Mouse (Mus musculus) cerebellum, adult 2 months (tissue): Measurements from ENCODE around the gene Calm5. TPM values are rescaled to one million over a fixed set of nuclear protein-coding genes. Genes with fewer than 3 reads are reported as not detected.

Experiments used
- DNase-seq, 2 experiments: peaks; one replicate each; pipeline ENCODE4 v3.0.0; 2021
- H3K27ac ChIP-seq: fragments of 200-500 bp; 2 replicates; pipeline ENCODE4 v1.5.1; 2012; ENCODE audit warnings: low read length, control low read depth, inconsistent platforms; ENCODE audit not compliant: insufficient read depth
- H3K27me3 ChIP-seq: fragments of 200-500 bp; 2 replicates; pipeline ENCODE4 v1.6.1; 2012; ENCODE audit warnings: inconsistent platforms, mild to moderate bottlenecking, low read length, moderate library complexity; ENCODE audit not compliant: control insufficient read depth, insufficient read depth
- H3K4me1 ChIP-seq: fragments of 200-500 bp; 2 replicates; pipeline ENCODE4 v1.6.1; 2011; ENCODE audit warnings: low read length; ENCODE audit not compliant: control insufficient read depth, insufficient read depth
- H3K4me3 ChIP-seq: fragments of 200-500 bp; replicated peaks from 2 replicates; pipeline ENCODE3; 2011; ENCODE audit warnings: mild to moderate bottlenecking, low read depth, low read length, control low read depth; ENCODE audit not compliant: insufficient read depth
- CTCF ChIP-seq: fragments of 200-500 bp; IDR thresholded peaks from 2 replicates; pipeline ENCODE4 v1.5.1; 2011; ENCODE audit warnings: low read depth, mild to moderate bottlenecking, control low read depth, low read length, moderate library complexity, borderline replicate concordance; ENCODE audit not compliant: insufficient read depth
- POLR2A ChIP-seq: fragments of 200-500 bp; IDR thresholded peaks from 2 replicates; pipeline ENCODE4 v1.6.1; 2011; ENCODE audit warnings: low read length, control low read depth, borderline replicate concordance; ENCODE audit not compliant: insufficient read depth
- WGBS: fragments of 180-500 bp; shearing (Covaris S2); methylation state at CpG from one replicate; pipeline ENCODE4 v1.1.7; 2018; 5-methylcytosine and 5-hydroxymethylcytosine counted together
- polyA plus RNA-seq: library from polyadenylated mRNA; depleted of rRNA; stranded (reverse); fragments of >200 nt; gene quantifications from 2 replicates; pipeline ENCODE4 v1.2.3, GENCODE M21; 2012

Gene Calm5
- polyA plus RNA-seq, 1 experiment = not detected

- Histone ChIP-seq H3K27ac (no peak overlapping the region), H3K4me1 (no peaks in the 10 kb centered on the region), H3K27me3 (no peaks in the 10 kb centered on the region), H3K4me3 (no peak overlapping the region)
- TF ChIP-seq POLR2A (no peak), CTCF (no peak)
- DNase-seq = no peak
Observed at GRCm38 (mm10) chr13:3869901-3870300, 15.9 kb downstream of the Calm5 start.

GRCm38 (mm10) chr13:3872832-3873231 is 18.9 kb downstream of the Calm5 start:
- TF ChIP-seq CTCF (no peak), POLR2A (no peak)
- no peak for DNase-seq
- no peak overlapping the region for H3K27ac ChIP-seq
- H3K4me1 ChIP-seq = no peaks in the 10 kb centered on the region
- H3K27me3 ChIP-seq = no peaks in the 10 kb centered on the region
- no peak overlapping the region for H3K4me3 ChIP-seq
- WGBS = 96% methylated on average over 4 of the region's 4 CpGs

GRCm38 (mm10) chr13:3876448-3876847 is 22.5 kb downstream of the Calm5 start:
- no peaks in the 10 kb centered on the region for H3K27me3 ChIP-seq
- no peak overlapping the region for H3K4me3 ChIP-seq
- H3K27ac ChIP-seq = no peak overlapping the region
- no peaks in the 10 kb centered on the region for H3K4me1 ChIP-seq
- no peak for DNase-seq
- WGBS = 36% methylated on average over 6 of the region's 6 CpGs
- TF ChIP-seq CTCF (no peak), POLR2A (no peak)

- Histone ChIP-seq H3K27ac (no peak overlapping the region), H3K4me3 (no peak overlapping the region), H3K4me1 (no peaks in the 10 kb centered on the region), H3K27me3 (no peaks in the 10 kb centered on the region)
- DNase-seq = no peak
- 59% methylated on average over 6 of the region's 6 CpGs for WGBS
- TF ChIP-seq CTCF (no peak), POLR2A (no peak)
Observed at GRCm38 (mm10) chr13:3877185-3877584, 23.2 kb downstream of the Calm5 start.

GRCm38 (mm10) chr13:3877679-3878220 is 23.8 kb downstream of the Calm5 start:
- DNase-seq = no peak
- H3K4me3 ChIP-seq = no peak overlapping the region
- no peaks in the 10 kb centered on the region for H3K27me3 ChIP-seq
- H3K27ac ChIP-seq = no peak overlapping the region
- no peak for TF ChIP-seq POLR2A
- no peak for TF ChIP-seq CTCF
- no peaks in the 10 kb centered on the region for H3K4me1 ChIP-seq
- 71% methylated on average over 4 of the region's 4 CpGs for WGBS

- no peak for DNase-seq
- Histone ChIP-seq H3K4me3 (no peak overlapping the region), H3K27me3 (no peaks in the 10 kb centered on the region), H3K27ac (no peak overlapping the region), H3K4me1 (no peaks in the 10 kb centered on the region)
- TF ChIP-seq CTCF (no peak), POLR2A (no peak)
- WGBS = 93% methylated on average over 7 of the region's 7 CpGs
Observed at GRCm38 (mm10) chr13:3886663-3887062, 32.7 kb downstream of the Calm5 start.

GRCm38 (mm10) chr13:3889111-3889510 is 35.1 kb downstream of the Calm5 start:
- no peaks in the 10 kb centered on the region for H3K27me3 ChIP-seq
- H3K4me1 ChIP-seq = no peaks in the 10 kb centered on the region
- H3K27ac ChIP-seq = no peak overlapping the region
- no peak overlapping the region for H3K4me3 ChIP-seq
- DNase-seq = no peak
- WGBS = 92% methylated on average over 3 of the region's 3 CpGs
- TF ChIP-seq POLR2A = no peak
- TF ChIP-seq CTCF = no peak

- no peak for TF ChIP-seq CTCF
- TF ChIP-seq POLR2A = no peak
- WGBS = 74% methylated on average over 8 of the region's 8 CpGs
Observed at GRCm38 (mm10) chr13:3890061-3890460, 36.1 kb downstream of the Calm5 start.

More at GRCm38 (mm10) chr13:3890061-3890460, 36.1 kb downstream of the Calm5 start:
- no peak for DNase-seq
- H3K27me3 ChIP-seq = no peaks in the 10 kb centered on the region
- no peaks in the 10 kb centered on the region for H3K4me1 ChIP-seq
- H3K4me3 ChIP-seq = no peak overlapping the region
- H3K27ac ChIP-seq = no peak overlapping the region
